Mouse (Mus musculus) liver, postnatal 0 days (tissue): ENCODE results near the gene Gm14308. TPM values are rescaled to one million over a fixed set of nuclear protein-coding genes. Genes with fewer than 3 reads are reported as not detected.
"Not testable (repeated sequence)": the region's sequence is repeated elsewhere in the genome, so short reads cannot be mapped to it uniquely, and the experiment has no call there.

Experiments used
- ATAC-seq: fragments of 200-750 bp; cut with Nextera tagmentation; 2 replicates; pipeline ENCODE4 v1.8.0; 2017; ENCODE audit warnings: mild to moderate bottlenecking, moderate library complexity
- DNase-seq: peaks from one replicate; pipeline ENCODE4 v3.0.0-alpha.2; 2016
- H3K27ac ChIP-seq: fragments of 300-500 bp; sonication (generic); 2 replicates; pipeline ENCODE4 v1.5.1; 2014; ENCODE audit warnings: antibody characterized with exemption, moderate library complexity, mild to moderate bottlenecking, low read depth
- H3K27me3 ChIP-seq: fragments of 300-500 bp; sonication (generic); 2 replicates; pipeline ENCODE4 v1.6.1; 2014; ENCODE audit warnings: low read length, control low read depth, mixed read lengths; ENCODE audit not compliant: insufficient read depth
- H3K36me3 ChIP-seq: fragments of 300-500 bp; sonication (generic); replicated peaks from 2 replicates; pipeline ENCODE4 v1.6.1; 2014; ENCODE audit warnings: mild to moderate bottlenecking, control low read depth, low read length, moderate library complexity, mixed read lengths; ENCODE audit not compliant: insufficient read depth
- H3K4me1 ChIP-seq: fragments of 300-500 bp; sonication (generic); 2 replicates; pipeline ENCODE4 v1.6.1; 2014; ENCODE audit warnings: antibody characterized with exemption, mild to moderate bottlenecking, control low read depth; ENCODE audit not compliant: insufficient read depth
- H3K4me2 ChIP-seq: fragments of 300-500 bp; sonication (generic); 2 replicates; pipeline ENCODE4 v1.6.1; 2014; ENCODE audit warnings: low read depth, mild to moderate bottlenecking, low read length, moderate library complexity, mixed read lengths
- H3K4me3 ChIP-seq: fragments of 300-500 bp; sonication (generic); 2 replicates; pipeline ENCODE4 v1.5.1; 2014; ENCODE audit warnings: low read depth, low read length
- H3K9ac ChIP-seq: fragments of 300-500 bp; sonication (generic); replicated peaks from 2 replicates; pipeline ENCODE4 v1.6.1; 2014; ENCODE audit warnings: mild to moderate bottlenecking, moderate library complexity
- H3K9me3 ChIP-seq: fragments of 300-500 bp; sonication (generic); 2 replicates; pipeline ENCODE4 v1.6.1; 2016; ENCODE audit warnings: mild to moderate bottlenecking, control low read depth, low read length, mixed read lengths
- WGBS: fragments of 180-500 bp; shearing (Covaris S2); extraction: QIAGEN DNeasy Blood & Tissue Kit; methylation state at CpG from one replicate; pipeline ENCODE4 v1.1.7; 2014; ENCODE audit not compliant: insufficient replicate concordance; 5-methylcytosine and 5-hydroxymethylcytosine counted together
- polyA plus RNA-seq: library from polyadenylated mRNA; unstranded; fragments of >200 nt; fragmentation: Nextera tagmentation; extraction: Ambion mirVana; gene quantifications from 2 replicates; pipeline ENCODE4 v1.2.1, GENCODE M21; 2015

Gene Gm14308
- polyA plus RNA-seq, result 0.90 and 3.6 TPM in 2 replicates

- H3K27ac ChIP-seq, H3K36me3 ChIP-seq, H3K27me3 ChIP-seq, ATAC-seq, H3K9ac ChIP-seq, H3K9me3 ChIP-seq, H3K4me1 ChIP-seq, H3K4me3 ChIP-seq, H3K4me2 ChIP-seq, DNase-seq: not testable (repeated sequence)
- no CpG with 5 or more reads among the region's 4 CpGs for WGBS
Observed at GRCm38 (mm10) chr2:176636244-176636643, at the start of gene Gm14308. TSS of gene Gm14308 (minus strand) at chr2:176636344.

DNA sequence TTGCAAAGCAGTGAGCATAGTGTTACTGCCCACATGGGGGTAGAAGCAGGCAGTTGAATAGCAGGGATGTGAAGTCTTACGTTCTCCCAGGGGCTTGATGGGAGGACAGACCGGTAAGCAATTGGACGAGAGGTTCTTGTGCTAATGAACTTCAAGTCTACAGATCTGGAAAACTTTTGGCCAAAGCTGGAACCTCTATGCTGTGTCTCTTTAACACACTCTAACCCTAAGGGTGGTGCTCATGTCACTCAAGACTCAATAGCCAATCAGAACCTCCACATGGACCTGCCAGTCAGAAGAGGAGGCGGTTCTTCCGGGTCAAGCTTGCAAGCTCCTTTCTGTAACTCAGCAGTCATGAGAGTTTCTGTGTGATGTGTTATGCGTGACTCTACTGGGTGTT is 34.1 kb upstream of the Gm14308 start, which contains the start of gene Zfp973:
Gene Zfp973, plus strand, starts transcription at position 301 of the 400 bp plus-strand sequence.
- no CpG with 5 or more reads among the region's 6 CpGs for WGBS
- not testable (repeated sequence) for H3K9me3 ChIP-seq, ATAC-seq

More for the DNA sequence above, 34.1 kb upstream of the Gm14308 start, which contains the start of gene Zfp973:
- H3K27me3 ChIP-seq, H3K27ac ChIP-seq, DNase-seq, H3K9ac ChIP-seq, H3K4me3 ChIP-seq, H3K36me3 ChIP-seq, H3K4me2 ChIP-seq, H3K4me1 ChIP-seq: not testable (repeated sequence)

Other genes with a start within 250 kb of the Gm14308 start
- gene Gm14435, start 212.8 kb downstream of the Gm14308 start, polyA plus RNA-seq, result 2.7 and 3.4 TPM in 2 replicates
- 2.0 and 5.4 TPM in 2 replicates for gene Gm14434, start 149.6 kb downstream of the Gm14308 start, polyA plus RNA-seq
- gene Zfp967, start 115.3 kb downstream of the Gm14308 start, polyA plus RNA-seq, result not detected in 2 replicates
- 2.0 and 2.2 TPM in 2 replicates for gene Zfp973, start 34.2 kb upstream of the Gm14308 start, polyA plus RNA-seq
- 4.3 and 5.8 TPM in 2 replicates for gene Gm14305, start 72.0 kb upstream of the Gm14308 start, polyA plus RNA-seq
- 3.7 and 4.2 TPM in 2 replicates for gene Gm14295, start 162.3 kb upstream of the Gm14308 start, polyA plus RNA-seq
- gene Gm14408, start 194.8 kb upstream of the Gm14308 start, polyA plus RNA-seq, result not detected in 2 replicates